Mouse (Mus musculus): ENCODE results near the gene Ap1g2.

Ap1g2 gene

GRCm38 (mm10) chr14:55105836-55106809 is at the start of gene Ap1g2:
TSS of gene Ap1g2 (minus strand) at chr14:55106593.
- DNase-seq (ENCODE audit: low read depth, low spot score), result peak; percentile 56

- DNase-seq (ENCODE audit: low read depth, low spot score), result no peak
Observed at GRCm38 (mm10) chr14:55152951-55153481, 46.6 kb upstream of the Ap1g2 start.

GRCm38 (mm10) chr14:55152174-55152573 is 45.8 kb upstream of the Ap1g2 start:
- DNase-seq (ENCODE audit: low read depth, low spot score), result no peak

GRCm38 (mm10) chr14:55150985-55151384 is 44.6 kb upstream of the Ap1g2 start:
- no peak for DNase-seq (ENCODE audit: low read depth, low spot score)

GRCm38 (mm10) chr14:55149041-55149440 is 42.6 kb upstream of the Ap1g2 start:
- no peak for DNase-seq (ENCODE audit: low read depth, low spot score)

- peak; percentile 29 for DNase-seq (ENCODE audit: low read depth, low spot score)
Observed at GRCm38 (mm10) chr14:55148363-55148915, 42.0 kb upstream of the Ap1g2 start.

- DNase-seq (ENCODE audit: low read depth, low spot score), result no peak
Observed at GRCm38 (mm10) chr14:55146829-55147401, 40.5 kb upstream of the Ap1g2 start.

GRCm38 (mm10) chr14:55146324-55146723 is 39.9 kb upstream of the Ap1g2 start:
- DNase-seq (ENCODE audit: low read depth, low spot score), result no peak

GRCm38 (mm10) chr14:55139313-55139712 is 32.9 kb upstream of the Ap1g2 start:
- no peak for DNase-seq (ENCODE audit: low read depth, low spot score)

- DNase-seq (ENCODE audit: low read depth, low spot score), result no peak
Observed at GRCm38 (mm10) chr14:55135676-55136075, 29.3 kb upstream of the Ap1g2 start.

- DNase-seq (ENCODE audit: low read depth, low spot score), result no peak
Observed at GRCm38 (mm10) chr14:55126521-55126920, 20.1 kb upstream of the Ap1g2 start.

GRCm38 (mm10) chr14:55125711-55126110 is 19.3 kb upstream of the Ap1g2 start:
- no peak for DNase-seq (ENCODE audit: low read depth, low spot score)

- DNase-seq (ENCODE audit: low read depth, low spot score), result no peak
Observed at GRCm38 (mm10) chr14:55122359-55122758, 16.0 kb upstream of the Ap1g2 start.

- DNase-seq (ENCODE audit: low read depth, low spot score), result no peak
Observed at GRCm38 (mm10) chr14:55121947-55122346, 15.6 kb upstream of the Ap1g2 start.

- DNase-seq (ENCODE audit: low read depth, low spot score), result no peak
Observed at GRCm38 (mm10) chr14:55119421-55120134, 13.2 kb upstream of the Ap1g2 start.

GRCm38 (mm10) chr14:55118852-55119251 is 12.5 kb upstream of the Ap1g2 start:
- no peak for DNase-seq (ENCODE audit: low read depth, low spot score)

- DNase-seq (ENCODE audit: low read depth, low spot score), result no peak
Observed at GRCm38 (mm10) chr14:55116425-55117200, 10.2 kb upstream of the Ap1g2 start, which contains the start of gene Jph4. TSS of gene Jph4 (minus strand) at chr14:55116935.

GRCm38 (mm10) chr14:55115846-55116245 is 9.5 kb upstream of the Ap1g2 start:
- no peak for DNase-seq (ENCODE audit: low read depth, low spot score)

- DNase-seq (ENCODE audit: low read depth, low spot score), result no peak
Observed at GRCm38 (mm10) chr14:55114759-55115701, 8.6 kb upstream of the Ap1g2 start.

All from c-Kit-negative CD71-positive TER-119-positive erythroid progenitor cells, embryonic 14.5 days (primary cell).